Mouse (Mus musculus): ENCODE measurements around the gene Cdsn. TPM values are rescaled to one million over a fixed set of nuclear protein-coding genes. Genes with fewer than 3 reads are reported as not detected.
A peak's percentile ranks its signal among the peaks of the same experiment; 100 is the strongest.

The Cdsn gene
- polyA plus RNA-seq, 1 experiment from 2014 or later, result 2.1 TPM

DNA sequence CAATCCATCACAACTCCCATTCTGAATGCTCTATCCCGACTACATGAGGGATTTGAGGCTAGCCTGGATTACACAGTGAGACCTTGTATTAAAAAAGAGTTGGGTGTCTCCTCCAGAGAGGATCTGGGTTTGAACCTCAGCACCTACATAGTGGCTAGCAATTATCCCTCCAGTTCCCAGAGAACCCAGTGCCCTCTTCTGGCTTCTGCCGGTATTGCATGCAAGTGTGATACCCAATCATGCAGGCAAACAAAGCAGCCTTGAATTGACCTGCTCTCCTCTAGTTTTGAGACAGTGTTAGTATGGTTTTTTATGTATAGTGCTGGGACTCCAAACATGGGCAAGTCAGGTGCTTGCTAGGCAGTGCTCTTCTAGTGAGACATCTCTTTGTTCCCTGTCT, 38.0 kb upstream of the Cdsn start:
- Histone ChIP-seq H3K9me3 (no peaks in the 10 kb centered on the region), H3K4me1 (peaks cover 28% of the 10 kb centered on the region), H3K27ac (no peak overlapping the region), H3K4me2 (peak overlapping the region; percentile 77), H3K27me3 (replicated peaks) (no peaks in the 10 kb centered on the region), H3K9ac (no peak overlapping the region), H3K36me3 (no peaks in the 10 kb centered on the region), H3K4me3 (replicated peaks) (peak overlapping the region; percentile 69; the same call in 1 of the 2 replicates)
- no peak for ATAC-seq (ENCODE audit: insufficient read depth, low FRiP score, low read depth)
- WGBS, result 12% methylated on average over 2 of the region's 2 CpGs

DNA sequence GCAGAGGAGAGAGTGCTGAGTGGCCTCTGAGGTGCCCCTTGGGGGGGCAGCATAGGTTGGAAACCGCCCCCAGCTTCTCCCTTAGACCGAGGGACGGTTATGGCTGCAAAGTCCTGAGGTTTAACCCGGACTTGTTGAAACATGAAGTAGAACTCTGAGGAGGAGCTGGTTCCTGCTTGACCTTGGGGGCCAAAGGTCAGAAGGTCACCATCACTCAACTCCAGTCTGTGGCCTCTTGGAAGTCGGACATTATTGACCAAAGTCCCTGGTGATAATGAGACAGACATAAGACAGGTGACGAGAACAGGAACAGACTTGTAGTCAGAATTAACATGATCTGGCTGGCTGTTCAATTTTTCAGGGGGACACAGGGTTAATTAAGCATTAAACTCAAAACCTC, 37.2 kb upstream of the Cdsn start:
- Histone ChIP-seq H3K36me3 (no peaks in the 10 kb centered on the region), H3K27me3 (replicated peaks) (no peaks in the 10 kb centered on the region), H3K9ac (peak overlapping the region; percentile 8; the same call in 1 of the 2 replicates), H3K4me2 (peak overlapping the region; percentile 77), H3K27ac (no peak overlapping the region), H3K4me1 (peaks cover 25% of the 10 kb centered on the region), H3K4me3 (replicated peaks) (peak overlapping the region; percentile 69), H3K9me3 (no peaks in the 10 kb centered on the region)
- ATAC-seq (ENCODE audit: insufficient read depth, low FRiP score, low read depth), result no peak
- 41% methylated on average over 6 of the region's 6 CpGs for WGBS

DNA sequence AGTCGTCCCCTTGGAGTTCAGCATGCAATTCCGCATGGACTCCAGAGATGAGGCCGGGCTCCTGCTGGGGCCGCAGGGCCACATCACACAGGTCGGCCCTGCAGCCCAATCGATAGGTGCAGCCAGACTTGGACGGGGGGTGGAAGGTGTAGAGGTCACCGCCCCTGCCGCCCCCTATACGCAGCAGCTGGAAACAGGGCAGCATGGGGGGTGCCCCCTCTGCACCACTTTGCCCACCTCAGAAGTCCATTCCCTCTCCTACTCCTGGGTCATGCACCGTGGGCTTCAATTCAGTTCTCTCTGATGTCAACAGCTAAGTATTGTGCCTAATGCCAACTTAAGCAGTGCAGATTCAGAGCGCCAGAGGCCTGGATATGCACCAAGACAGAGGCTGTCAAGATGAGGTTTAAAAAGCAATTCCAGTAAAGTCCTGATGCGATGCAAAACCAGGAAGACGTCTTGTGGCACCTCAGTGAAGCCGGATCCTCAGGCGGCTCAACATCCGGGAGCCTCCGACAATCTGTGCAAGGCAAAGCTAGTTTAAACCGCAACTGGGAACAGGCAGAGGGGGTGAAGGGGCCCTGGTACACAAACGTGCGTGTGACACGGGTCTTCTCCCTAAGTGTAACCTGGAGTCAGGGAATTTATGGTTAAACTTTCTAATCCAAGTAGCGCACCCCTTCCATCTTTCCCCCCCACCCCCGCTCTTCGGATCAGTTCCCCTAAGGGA, 35.9 kb upstream of the Cdsn start:
- 0 out of 2 replicates have a peak overlapping the region, but pooled peaks have one; percentile 26 for H3K27ac ChIP-seq
- ATAC-seq (ENCODE audit: insufficient read depth, low FRiP score, low read depth), result no peak
- H3K27me3 ChIP-seq (replicated peaks), result no peaks in the 10 kb centered on the region

DNA sequence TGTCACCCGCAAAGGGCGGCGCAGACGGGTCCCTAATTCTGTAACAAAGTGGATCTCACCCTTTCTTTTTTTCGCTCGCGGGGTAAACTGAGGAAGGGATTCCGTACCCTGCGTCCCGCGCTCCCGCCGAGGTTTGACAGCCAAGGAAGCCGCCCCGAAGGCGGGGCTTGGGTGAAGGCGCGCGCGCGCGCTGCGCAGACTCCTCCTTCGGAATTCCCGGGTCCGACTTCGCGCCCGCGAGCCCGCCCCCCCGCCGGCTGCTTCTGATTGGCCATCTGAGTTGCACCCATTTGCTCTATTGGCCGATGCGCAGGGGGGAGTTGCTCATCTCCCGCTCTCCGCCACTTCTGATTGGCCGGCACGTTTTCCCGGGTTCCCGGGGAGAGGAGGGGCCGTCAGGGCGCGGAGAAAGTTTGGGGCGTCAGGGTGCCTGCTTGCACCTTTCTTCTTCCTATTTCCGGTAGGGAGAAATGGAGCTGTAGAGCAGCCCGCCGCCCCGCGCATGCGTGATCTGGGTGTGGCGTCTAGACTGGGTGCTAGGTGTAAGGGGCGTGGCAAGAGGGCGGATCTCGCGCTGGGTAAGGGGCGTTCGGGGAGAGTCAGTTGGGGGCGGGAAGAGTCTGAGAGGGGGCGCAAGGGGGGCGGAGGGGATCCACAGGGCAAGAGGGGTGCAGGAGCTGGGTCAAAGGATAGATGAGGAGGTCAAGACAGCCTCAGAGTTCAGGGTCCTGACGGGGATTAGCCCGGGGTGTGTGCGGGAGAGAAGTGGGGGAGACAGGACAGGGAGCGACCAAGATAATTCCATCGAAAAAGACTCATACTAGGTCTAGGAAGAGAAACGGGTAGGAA, 35.1 kb upstream of the Cdsn start, which contains the start of the genes Tcf19 and Cchcr1:
TSS of gene Tcf19 (minus strand) at position 173 of the 849 bp plus-strand sequence.
TSS of gene Cchcr1 (plus strand) at position 449 of the 849 bp plus-strand sequence.
- Histone ChIP-seq H3K27ac (peak within 1 kb of the TSS; percentile 31), H3K9ac (peak within 1 kb of the TSS; percentile 52), H3K9me3 (no peaks in the 10 kb centered on the region), H3K27me3 (replicated peaks) (no peaks in the 10 kb centered on the region), H3K4me3 (replicated peaks) (peak within 1 kb of the TSS; percentile 69), H3K36me3 (peaks cover 8% of the 10 kb centered on the region; the same call in 1 of the 2 replicates), H3K4me1 (peaks cover 25% of the 10 kb centered on the region), H3K4me2 (peak within 1 kb of the TSS; percentile 77)
- ATAC-seq (ENCODE audit: insufficient read depth, low FRiP score, low read depth), result peak; percentile 95
- under 1% methylated on average over 67 of the region's 67 CpGs for WGBS

More for the DNA sequence above, 35.9 kb upstream of the Cdsn start:
- WGBS, result 5% methylated on average over 25 of the region's 25 CpGs
- Histone ChIP-seq H3K4me3 (replicated peaks) (peak overlapping the region; percentile 69), H3K36me3 (peaks cover 3% of the 10 kb centered on the region; the same call in 1 of the 2 replicates), H3K4me1 (peaks cover 25% of the 10 kb centered on the region), H3K4me2 (peak overlapping the region; percentile 77), H3K9ac (peak overlapping the region; percentile 52), H3K9me3 (no peaks in the 10 kb centered on the region)

DNA sequence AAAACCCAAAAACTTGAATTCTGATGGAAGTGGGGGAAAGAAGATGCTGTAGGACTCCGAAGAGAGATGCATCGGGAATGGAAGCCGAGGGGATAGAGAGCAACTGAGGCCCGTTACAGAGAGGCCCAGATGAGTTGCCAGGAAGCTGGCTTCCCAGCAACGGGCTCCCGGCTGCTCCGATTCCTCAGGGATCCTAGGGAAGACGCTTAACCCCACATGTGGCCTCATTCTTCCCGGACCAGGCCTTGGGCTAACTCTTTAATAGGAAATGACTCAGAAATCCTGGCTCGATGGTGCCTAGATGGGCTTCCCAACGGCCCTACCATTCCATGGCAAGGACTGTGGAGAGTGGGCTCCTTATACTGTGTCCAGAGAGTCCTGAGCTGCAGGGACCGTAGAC, 34.4 kb upstream of the Cdsn start:
- Histone ChIP-seq H3K4me1 (peaks cover 25% of the 10 kb centered on the region), H3K36me3 (peaks cover 11% of the 10 kb centered on the region; the same call in 1 of the 2 replicates), H3K9ac (0 out of 2 replicates have a peak overlapping the region, but pooled peaks have one; percentile 37), H3K9me3 (no peaks in the 10 kb centered on the region), H3K4me3 (replicated peaks) (peak overlapping the region; percentile 69), H3K27me3 (replicated peaks) (no peaks in the 10 kb centered on the region), H3K4me2 (peak overlapping the region; percentile 65), H3K27ac (peak overlapping the region; percentile 31)
- no peak for ATAC-seq (ENCODE audit: insufficient read depth, low FRiP score, low read depth)
- 6% methylated on average over 12 of the region's 12 CpGs for WGBS

DNA sequence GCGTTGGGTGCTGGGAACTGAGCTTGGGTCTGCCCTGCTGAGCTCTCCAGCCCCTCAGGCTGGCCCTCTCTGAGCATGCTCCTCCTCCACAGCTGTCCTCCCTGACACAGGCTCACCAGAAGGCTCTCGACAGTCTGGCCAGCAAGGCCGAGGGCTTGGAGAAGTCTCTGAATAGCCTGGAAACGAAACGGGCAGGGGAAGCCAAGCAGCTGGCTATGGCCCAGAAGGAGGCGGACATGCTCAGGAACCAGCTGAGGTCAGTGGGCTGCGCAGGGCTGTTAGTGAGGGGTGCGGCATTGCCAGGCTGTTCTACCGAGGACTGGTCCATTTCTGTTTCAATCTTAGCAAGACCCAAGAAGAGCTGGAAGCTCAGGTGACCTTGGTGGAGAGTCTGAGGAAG, 27.6 kb upstream of the Cdsn start:
- ATAC-seq (ENCODE audit: insufficient read depth, low FRiP score, low read depth), result no peak
- no peak overlapping the region for H3K4me2 ChIP-seq
- H3K36me3 ChIP-seq, result peaks cover 28% of the 10 kb centered on the region
- no peak overlapping the region for H3K4me3 ChIP-seq (replicated peaks)
- no peak overlapping the region for H3K9ac ChIP-seq
- WGBS, result 92% methylated on average over 9 of the region's 9 CpGs
- no peak overlapping the region for H3K27ac ChIP-seq
- no peaks in the 10 kb centered on the region for H3K27me3 ChIP-seq (replicated peaks)
- H3K4me1 ChIP-seq, result no peaks in the 10 kb centered on the region
- no peaks in the 10 kb centered on the region for H3K9me3 ChIP-seq

DNA sequence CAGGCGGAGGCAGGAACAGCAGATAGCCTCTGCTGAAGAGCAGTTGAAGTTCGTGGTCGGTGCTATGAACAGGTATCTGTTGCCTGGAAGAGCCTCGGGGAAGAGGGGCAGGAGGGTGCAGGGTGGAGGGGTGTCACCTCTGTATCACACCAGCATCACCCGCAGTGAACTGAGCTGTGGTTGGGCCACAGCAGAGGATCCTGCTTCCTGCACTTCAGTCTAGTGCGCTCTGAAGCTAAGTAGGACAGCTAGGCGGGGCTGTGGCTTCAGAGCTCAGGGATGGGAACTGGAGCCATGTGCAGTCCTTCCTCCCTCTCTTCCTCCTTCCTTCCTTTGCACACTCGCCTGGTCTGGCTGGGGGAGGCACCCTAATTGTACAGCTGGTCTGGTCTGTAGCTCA, 25.3 kb upstream of the Cdsn start:
- Histone ChIP-seq H3K27me3 (replicated peaks) (no peaks in the 10 kb centered on the region), H3K4me2 (no peak overlapping the region), H3K27ac (no peak overlapping the region), H3K4me3 (replicated peaks) (no peak overlapping the region), H3K9me3 (no peaks in the 10 kb centered on the region), H3K36me3 (peaks cover 21% of the 10 kb centered on the region; the same call in 1 of the 2 replicates), H3K9ac (no peak overlapping the region), H3K4me1 (no peaks in the 10 kb centered on the region)
- no peak for ATAC-seq (ENCODE audit: insufficient read depth, low FRiP score, low read depth)
- WGBS, result 65% methylated on average over 8 of the region's 8 CpGs

DNA sequence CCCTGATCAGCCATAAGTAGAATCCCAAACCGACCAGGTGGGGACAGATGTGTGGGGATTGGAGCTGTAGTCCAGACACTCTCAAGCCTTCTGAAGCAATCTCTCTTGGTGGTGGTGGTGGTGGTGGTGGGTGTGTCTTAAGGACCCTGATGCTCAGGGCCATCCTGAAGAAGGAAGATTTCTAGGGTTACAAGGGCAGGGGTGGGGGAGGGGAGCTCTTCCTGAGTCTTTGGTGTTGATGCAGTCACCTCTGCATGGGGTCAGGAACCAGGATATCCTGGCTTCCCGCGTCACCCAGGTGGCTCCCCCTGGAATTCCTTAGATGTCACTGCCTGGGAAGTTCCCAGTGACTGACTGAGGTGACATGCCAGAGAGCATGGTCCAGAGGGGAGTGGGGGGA, 19.6 kb upstream of the Cdsn start:
- no peak for ATAC-seq (ENCODE audit: insufficient read depth, low FRiP score, low read depth)
- H3K9me3 ChIP-seq, result no peaks in the 10 kb centered on the region
- no peak overlapping the region for H3K9ac ChIP-seq
- no peak overlapping the region for H3K27ac ChIP-seq
- 9% methylated on average over 3 of the region's 3 CpGs for WGBS
- H3K36me3 ChIP-seq, result peaks cover 9% of the 10 kb centered on the region; the same call in 1 of the 2 replicates
- no peak overlapping the region for H3K4me3 ChIP-seq (replicated peaks)
- H3K4me1 ChIP-seq, result no peaks in the 10 kb centered on the region
- H3K4me2 ChIP-seq, result no peak overlapping the region
- no peaks in the 10 kb centered on the region for H3K27me3 ChIP-seq (replicated peaks)

DNA sequence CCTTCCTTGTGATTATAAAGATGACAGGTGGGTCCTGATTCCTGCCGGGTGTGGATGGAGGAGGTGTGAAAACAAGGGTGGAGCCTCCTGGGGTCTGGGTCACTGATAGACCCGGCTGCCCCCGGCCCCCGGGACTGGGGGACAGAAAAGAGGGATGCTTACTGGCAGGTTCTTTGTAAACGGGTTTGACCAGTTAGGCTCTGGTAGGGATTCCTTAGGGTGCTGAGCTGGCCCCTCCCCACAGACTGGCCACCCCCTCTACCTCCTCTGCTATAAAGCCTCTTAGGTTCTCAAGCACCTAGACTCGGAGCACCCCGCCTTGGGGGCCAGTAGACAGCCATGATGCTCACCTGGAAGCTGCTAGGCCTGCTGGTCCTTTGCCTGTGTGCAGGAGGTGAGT, 19.0 kb upstream of the Cdsn start, which contains the start of gene Psors1c2:
TSS of gene Psors1c2 (plus strand) at position 301 of the 400 bp plus-strand sequence.
- Histone ChIP-seq H3K9me3 (no peaks in the 10 kb centered on the region), H3K27me3 (replicated peaks) (no peaks in the 10 kb centered on the region), H3K4me3 (replicated peaks) (no peak within 1 kb of the TSS), H3K9ac (no peak within 1 kb of the TSS), H3K4me2 (no peak within 1 kb of the TSS), H3K4me1 (no peaks in the 10 kb centered on the region), H3K36me3 (peaks cover 9% of the 10 kb centered on the region; the same call in 1 of the 2 replicates), H3K27ac (no peak within 1 kb of the TSS)
- 25% methylated on average over 7 of the region's 7 CpGs for WGBS
- no peak for ATAC-seq (ENCODE audit: insufficient read depth, low FRiP score, low read depth)

DNA sequence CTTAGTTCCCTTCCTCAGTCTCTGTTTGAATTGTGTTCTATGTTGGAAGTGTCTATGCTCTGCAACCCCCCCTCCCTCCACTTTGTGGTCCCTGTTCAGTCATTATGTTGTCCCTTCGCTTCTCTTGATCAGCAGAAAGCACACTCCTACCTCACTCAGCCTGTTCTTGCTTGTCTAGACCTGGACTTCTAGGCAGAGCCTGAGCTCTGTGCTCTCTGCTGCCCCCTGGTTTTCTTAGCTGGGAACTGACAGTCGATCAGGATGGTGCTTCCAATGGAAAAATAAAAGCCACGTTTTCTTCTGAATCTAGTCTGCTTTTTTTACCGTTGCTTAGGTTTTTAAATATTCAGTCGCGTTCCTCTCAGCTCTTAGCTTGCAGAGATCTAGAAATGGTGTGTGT, 17.6 kb upstream of the Cdsn start:
- Histone ChIP-seq H3K9me3 (no peaks in the 10 kb centered on the region), H3K4me1 (no peaks in the 10 kb centered on the region), H3K4me3 (replicated peaks) (no peak overlapping the region), H3K9ac (no peak overlapping the region), H3K36me3 (no peaks in the 10 kb centered on the region), H3K4me2 (no peak overlapping the region), H3K27me3 (replicated peaks) (no peaks in the 10 kb centered on the region), H3K27ac (no peak overlapping the region)
- WGBS, result 7% methylated on average over 6 of the region's 6 CpGs
- ATAC-seq (ENCODE audit: insufficient read depth, low FRiP score, low read depth), result peak; percentile 65; the same call in 1 of the 2 replicates

DNA sequence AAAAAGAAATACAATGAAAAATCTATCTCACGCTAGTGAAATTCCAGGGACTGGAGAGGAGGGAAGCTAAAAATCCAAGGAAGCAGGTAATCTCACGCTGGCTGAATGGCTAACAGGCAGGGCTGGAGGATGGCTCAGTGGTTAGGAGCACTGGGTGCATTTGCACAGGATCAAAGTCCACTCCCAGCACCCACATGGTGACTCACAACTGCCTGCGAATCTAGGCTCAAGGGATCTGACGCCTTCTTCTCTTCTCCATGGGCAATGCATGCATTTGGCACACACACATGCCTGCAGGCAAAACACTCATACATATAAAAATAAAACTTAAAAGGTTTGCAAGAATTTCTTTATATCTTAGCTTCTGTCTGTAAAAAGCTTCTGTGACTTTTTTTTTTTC, 14.5 kb upstream of the Cdsn start:
- Histone ChIP-seq H3K4me3 (replicated peaks) (no peak overlapping the region), H3K27me3 (replicated peaks) (no peaks in the 10 kb centered on the region), H3K36me3 (no peaks in the 10 kb centered on the region), H3K4me2 (no peak overlapping the region), H3K4me1 (no peaks in the 10 kb centered on the region), H3K9me3 (no peaks in the 10 kb centered on the region), H3K27ac (no peak overlapping the region), H3K9ac (no peak overlapping the region)
- ATAC-seq (ENCODE audit: insufficient read depth, low FRiP score, low read depth), result no peak
- WGBS, result 78% methylated on average over 4 of the region's 4 CpGs

DNA sequence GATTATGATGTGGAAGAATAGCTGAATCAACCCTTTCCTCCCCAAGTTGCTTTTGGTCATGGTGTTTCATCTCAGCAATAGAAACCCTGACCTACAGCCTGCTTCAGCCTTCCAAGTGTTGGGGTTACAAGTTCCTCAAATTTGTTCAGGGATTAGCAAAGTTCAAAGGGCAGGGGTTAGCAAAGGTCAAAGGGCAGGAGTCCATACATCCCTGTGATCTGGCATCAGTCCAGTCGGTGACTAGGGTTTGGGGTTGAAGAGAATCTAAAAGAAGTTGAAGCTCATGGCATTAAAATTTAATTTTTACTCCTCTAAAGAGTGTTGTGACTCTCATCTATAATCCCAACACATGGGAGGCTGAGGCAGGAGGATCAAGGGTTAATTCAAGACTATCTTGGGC, 13.5 kb upstream of the Cdsn start:
- WGBS, result 83% methylated on average over 1 of the region's 1 CpGs
- Histone ChIP-seq H3K36me3 (no peaks in the 10 kb centered on the region), H3K4me2 (no peak overlapping the region), H3K27me3 (replicated peaks) (no peaks in the 10 kb centered on the region), H3K9ac (no peak overlapping the region), H3K4me1 (no peaks in the 10 kb centered on the region), H3K4me3 (replicated peaks) (no peak overlapping the region), H3K9me3 (no peaks in the 10 kb centered on the region), H3K27ac (no peak overlapping the region)
- ATAC-seq (ENCODE audit: insufficient read depth, low FRiP score, low read depth), result no peak
